Mouse (Mus musculus) retina, postnatal 1 day (tissue): ENCODE measurements around the gene D10Jhu81e.
"Not testable (repeated sequence)": the region's sequence is repeated elsewhere in the genome, so short reads cannot be mapped to it uniquely, and the experiment has no call there.

Experiments
- DNase-seq: peaks from one replicate; pipeline ENCODE4 v3.0.0-alpha.2; 2012

D10Jhu81e gene

DNA sequence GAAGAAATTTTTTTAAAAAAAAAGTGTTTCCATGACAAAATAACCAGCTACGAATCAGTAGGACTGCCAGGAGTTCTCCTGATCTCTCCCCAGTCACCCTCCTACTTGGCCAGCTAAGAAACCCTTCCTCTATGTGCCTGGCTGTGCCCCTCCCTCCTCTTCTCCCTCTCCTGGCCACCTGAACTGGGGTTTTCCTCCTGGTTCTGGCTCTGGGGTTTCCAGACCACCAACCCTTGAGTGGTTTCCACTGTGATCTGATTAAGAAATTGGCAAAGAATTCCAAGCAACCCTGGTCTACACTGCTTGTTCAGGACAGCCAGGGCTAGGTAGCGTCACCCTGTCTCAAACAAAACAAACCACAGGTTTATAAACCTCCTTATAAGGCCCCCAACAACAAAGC, 40.9 kb downstream of the D10Jhu81e start:
- no peak for DNase-seq

DNA sequence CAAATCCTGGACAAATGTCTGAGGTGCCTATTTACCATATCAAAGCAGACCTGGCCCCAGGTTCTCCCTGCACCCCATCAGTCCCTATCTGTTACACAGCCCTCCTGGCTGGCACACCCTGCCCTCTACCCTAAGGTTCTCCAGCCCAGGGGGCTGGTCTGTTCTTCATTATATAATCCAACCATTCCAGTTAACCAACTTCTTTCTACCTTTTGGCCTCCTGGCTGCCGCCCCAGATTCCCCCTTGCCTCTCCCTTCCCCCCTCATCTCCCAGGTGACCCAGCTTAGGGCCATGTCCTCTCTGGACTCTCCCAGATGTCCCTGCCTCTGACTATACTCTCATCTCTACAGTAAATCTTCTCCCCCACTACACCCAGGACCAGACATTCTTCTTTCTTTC, 41.7 kb downstream of the D10Jhu81e start:
- no peak for DNase-seq

DNA sequence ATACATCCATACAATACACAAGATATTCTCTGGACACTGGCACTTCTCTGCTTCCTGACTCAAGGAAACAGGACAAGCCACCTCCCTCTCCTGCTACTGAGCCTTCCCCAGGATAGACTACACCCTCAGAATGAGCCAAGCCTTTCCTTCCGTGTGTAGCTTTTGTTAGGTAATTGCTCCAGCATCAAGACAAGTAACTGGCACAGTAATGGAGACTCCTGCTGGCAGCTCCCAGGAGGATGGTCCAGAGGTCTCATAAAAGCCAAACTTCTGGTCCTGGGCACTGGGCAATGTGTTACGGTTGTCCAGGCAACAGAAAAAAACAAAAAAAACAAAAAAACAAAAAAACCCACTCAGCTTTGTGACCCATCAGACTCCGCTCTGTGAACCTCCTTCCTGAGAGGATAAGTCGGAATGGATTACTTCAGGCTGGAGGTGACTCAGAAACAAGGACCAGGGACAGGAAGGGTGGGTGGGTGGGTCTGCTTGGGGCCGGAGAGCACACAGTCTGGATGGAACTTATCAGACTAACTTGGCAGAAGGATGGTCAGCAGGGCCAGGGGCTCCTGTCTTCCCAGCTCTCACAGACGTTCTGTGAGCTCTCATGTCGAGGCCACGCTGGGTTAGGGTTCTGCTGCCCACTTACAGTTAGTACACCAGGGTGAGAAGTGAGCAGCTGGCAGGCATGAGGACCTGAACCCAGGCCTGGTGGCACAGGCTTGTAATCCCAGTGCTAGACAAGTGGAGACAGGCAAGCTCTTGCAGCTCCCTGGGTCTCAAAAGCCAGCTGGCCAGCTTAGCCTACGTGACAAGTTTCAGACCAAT, 42.3 kb downstream of the D10Jhu81e start:
- no peak for DNase-seq

DNA sequence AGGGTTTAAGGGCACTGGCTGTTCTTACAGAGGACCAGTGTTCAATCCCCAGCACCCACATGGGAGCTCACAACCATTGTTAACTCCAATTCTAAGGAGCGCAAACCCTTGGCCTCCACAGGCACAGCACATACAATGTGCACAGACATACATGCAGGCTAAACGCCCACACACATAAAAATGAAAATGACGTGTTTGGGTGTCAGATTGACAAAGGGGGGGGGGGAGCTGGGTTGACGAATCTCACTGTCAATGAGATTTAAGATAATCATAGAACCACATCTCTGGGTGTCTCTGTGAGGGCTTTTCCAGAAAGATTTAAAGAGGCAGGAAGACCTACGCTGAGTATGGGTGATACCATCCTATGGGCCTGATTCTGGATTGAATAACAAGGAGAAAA, 43.3 kb downstream of the D10Jhu81e start:
- no peak for DNase-seq

DNA sequence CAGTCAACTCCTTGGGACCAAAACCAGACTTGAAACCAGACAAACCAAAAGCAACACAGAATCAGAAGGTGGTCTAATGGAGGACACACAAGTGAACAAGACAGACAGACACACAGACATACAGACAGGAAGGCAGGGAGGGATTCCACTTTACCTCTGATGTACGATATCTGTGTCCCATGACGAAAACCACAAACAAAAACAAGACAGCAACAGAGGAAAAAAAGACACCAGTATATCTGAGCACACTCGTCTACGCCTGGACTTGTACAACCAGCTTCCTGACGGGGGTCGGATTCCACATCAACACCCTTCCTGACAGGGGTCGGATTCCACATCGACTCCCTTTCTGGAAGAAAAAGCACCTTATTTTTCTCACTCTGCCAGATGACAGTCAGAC, 44.5 kb downstream of the D10Jhu81e start:
- not testable (repeated sequence) for DNase-seq

DNA sequence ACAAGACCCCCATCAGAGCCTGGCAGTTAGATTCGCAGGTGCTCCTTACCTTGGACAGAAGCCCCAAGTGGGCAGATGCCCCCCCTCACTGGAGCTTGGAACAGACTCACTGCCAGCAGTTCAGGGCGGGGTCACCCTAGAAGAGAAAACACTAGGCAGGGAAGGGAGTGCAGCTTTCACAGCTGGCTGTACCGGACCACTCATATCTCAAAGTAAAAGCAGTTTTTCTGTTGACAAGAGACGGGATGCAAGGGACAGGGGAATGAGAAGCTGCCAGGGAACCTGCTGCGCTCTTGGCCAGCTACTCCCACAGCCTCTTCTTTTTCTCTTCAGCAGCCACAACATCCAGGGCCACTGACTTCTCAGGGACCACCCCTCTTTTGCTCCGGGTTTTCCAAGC, 45.4 kb downstream of the D10Jhu81e start:
- not testable (repeated sequence) for DNase-seq

DNA sequence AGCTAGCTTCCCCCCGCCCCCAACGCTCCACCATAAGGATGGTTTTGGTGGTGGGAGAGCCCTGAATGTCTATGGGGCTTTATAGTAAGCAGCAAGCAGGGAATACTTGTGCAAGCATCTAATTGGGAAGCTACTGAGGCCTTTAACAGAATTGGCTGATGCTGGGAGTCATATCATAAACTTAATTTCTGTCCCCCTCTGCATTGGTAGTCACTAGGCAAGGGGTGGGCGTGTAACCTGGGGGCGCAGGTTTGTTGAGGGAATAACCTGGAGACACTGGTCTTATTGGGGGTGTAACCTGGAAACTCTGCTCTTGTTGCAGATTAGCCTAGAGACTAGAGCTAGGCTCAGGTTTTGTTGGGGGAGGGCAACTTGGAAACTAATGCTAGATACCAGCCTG, 50.2 kb downstream of the D10Jhu81e start:
- no peak for DNase-seq

DNA sequence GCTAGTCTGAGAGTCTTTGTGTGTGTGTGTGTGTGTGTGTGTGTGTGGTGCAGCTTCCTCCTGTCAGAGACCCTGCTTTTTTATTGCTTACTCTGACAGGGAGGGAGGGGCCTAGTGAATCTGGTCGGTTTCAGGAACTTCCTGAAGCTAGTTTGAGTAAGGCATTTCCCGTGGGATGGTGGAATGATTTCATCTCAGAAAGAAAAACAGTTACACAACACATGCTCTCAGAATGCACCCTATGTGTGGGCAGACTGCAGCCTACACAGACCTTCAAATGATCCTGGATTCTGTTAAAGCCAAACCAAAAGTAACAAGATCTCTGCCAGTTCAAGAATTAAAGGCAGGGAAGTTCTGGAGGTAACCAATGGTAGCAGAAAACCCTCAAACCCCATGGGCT, 54.4 kb downstream of the D10Jhu81e start:
- no peak for DNase-seq

DNA sequence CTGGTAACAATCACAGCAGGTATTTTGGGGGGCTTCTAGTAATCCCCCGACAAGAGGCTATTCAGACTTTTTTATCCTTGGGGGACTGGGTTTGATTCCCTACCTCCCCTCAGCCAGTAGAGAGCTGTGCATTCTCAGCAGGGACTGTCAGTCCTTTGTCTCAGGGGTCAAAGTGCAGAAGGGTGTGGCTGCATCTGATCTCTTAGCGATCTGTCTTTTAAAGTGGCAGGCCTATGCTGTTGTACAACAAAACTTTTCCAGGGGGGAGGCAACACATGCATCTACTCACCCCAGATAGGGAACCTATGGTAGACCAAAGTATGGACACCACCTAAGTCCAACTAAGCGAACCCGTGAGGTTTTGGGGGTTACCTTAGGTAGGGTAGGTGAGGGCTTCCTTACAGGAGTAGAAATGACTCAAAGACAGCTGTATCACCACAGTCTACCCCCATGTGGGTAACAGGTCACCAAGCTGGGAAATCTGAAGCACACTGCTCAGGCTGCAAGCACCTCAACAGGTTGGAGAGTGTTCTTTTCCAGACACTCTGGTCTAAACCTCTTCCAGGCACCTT, 55.0 kb downstream of the D10Jhu81e start:
- DNase-seq: no peak
